Mouse (Mus musculus) midbrain, embryonic 15.5 days (tissue): ENCODE measurements around the gene Elp1. TPM values are rescaled to one million over a fixed set of nuclear protein-coding genes. Genes with fewer than 3 reads are reported as not detected.

ENCODE experiments used
- ATAC-seq: fragments of 200-750 bp; cut with Nextera tagmentation; replicated peaks from 2 replicates; pipeline ENCODE4 v1.8.0; 2017; ENCODE audit warnings: moderate TSS enrichment
- H3K27ac ChIP-seq: fragments of 300-500 bp; sonication (generic); 2 replicates; pipeline ENCODE4 v1.5.1; 2015; ENCODE audit warnings: mild to moderate bottlenecking, inconsistent platforms
- H3K27me3 ChIP-seq: fragments of 300-500 bp; sonication (generic); replicated peaks from 2 replicates; pipeline ENCODE4 v1.6.1; 2015; ENCODE audit warnings: inconsistent platforms
- H3K36me3 ChIP-seq: fragments of 300-500 bp; sonication (generic); replicated peaks from 2 replicates; pipeline ENCODE4 v1.6.1; 2015; ENCODE audit warnings: inconsistent platforms
- H3K4me1 ChIP-seq: fragments of 300-500 bp; sonication (generic); 2 replicates; pipeline ENCODE4 v1.6.1; 2015; ENCODE audit warnings: inconsistent platforms
- H3K4me2 ChIP-seq: fragments of 300-500 bp; sonication (generic); 2 replicates; pipeline ENCODE4 v1.6.1; 2015; ENCODE audit warnings: inconsistent platforms, mild to moderate bottlenecking, moderate library complexity
- H3K4me3 ChIP-seq: fragments of 300-500 bp; sonication (generic); 2 replicates; pipeline ENCODE4 v1.5.1; 2015; ENCODE audit warnings: mild to moderate bottlenecking, inconsistent platforms
- H3K9ac ChIP-seq: fragments of 300-500 bp; sonication (generic); 2 replicates; pipeline ENCODE4 v1.6.1; 2015; ENCODE audit warnings: mild to moderate bottlenecking, inconsistent platforms
- H3K9me3 ChIP-seq: fragments of 300-500 bp; sonication (generic); 2 replicates; pipeline ENCODE4 v1.6.1; 2016; ENCODE audit warnings: inconsistent platforms
- WGBS: fragments of 180-500 bp; shearing (Covaris S2); methylation state at CpG from one replicate; pipeline ENCODE4 v1.1.7; 2015; ENCODE audit warnings: mixed read lengths; 5-methylcytosine and 5-hydroxymethylcytosine counted together
- polyA plus RNA-seq: library from polyadenylated mRNA; unstranded; fragments of >200 nt; fragmentation: Nextera tagmentation; extraction: Ambion mirVana; gene quantifications from 2 replicates; pipeline ENCODE4 v1.2.1, GENCODE M21; 2015

Gene Elp1
- polyA plus RNA-seq, 1 experiment from 2014 or later: 71.0 TPM

GRCm38 (mm10) chr4:56722346-56722745 lies 79.8 kb downstream of the Elp1 start:
- H3K4me3 ChIP-seq: no peak overlapping the region
- H3K9me3 ChIP-seq: no peaks in the 10 kb centered on the region
- no peaks in the 10 kb centered on the region for H3K36me3 ChIP-seq
- H3K9ac ChIP-seq: no peak overlapping the region
- 74% methylated on average over 6 of the region's 6 CpGs for WGBS
- ATAC-seq: no peak
- H3K27ac ChIP-seq: no peak overlapping the region
- no peak overlapping the region for H3K4me2 ChIP-seq
- H3K27me3 ChIP-seq: no peaks in the 10 kb centered on the region
- 0 out of 2 replicates have a peak, but pooled peaks cover 2% of the 10 kb centered on the region for H3K4me1 ChIP-seq

- ATAC-seq: no peak
- WGBS: 35% methylated on average over 3 of the region's 3 CpGs
- Histone ChIP-seq H3K4me3 (no peak overlapping the region), H3K36me3 (no peaks in the 10 kb centered on the region), H3K9ac (no peak overlapping the region), H3K4me2 (no peak overlapping the region), H3K27me3 (no peaks in the 10 kb centered on the region), H3K9me3 (no peaks in the 10 kb centered on the region), H3K4me1 (0 out of 2 replicates have a peak, but pooled peaks cover 2% of the 10 kb centered on the region), H3K27ac (no peak overlapping the region)
These were observed 80.7 kb downstream of the Elp1 start for GRCm38 (mm10) chr4:56721469-56721868.

- no peaks in the 10 kb centered on the region for H3K36me3 ChIP-seq
- 88% methylated on average over 9 of the region's 9 CpGs for WGBS
- H3K4me2 ChIP-seq: no peak overlapping the region
- H3K27me3 ChIP-seq: no peaks in the 10 kb centered on the region
- no peak overlapping the region for H3K9ac ChIP-seq
- H3K9me3 ChIP-seq: no peaks in the 10 kb centered on the region
- no peak for ATAC-seq
- 0 out of 2 replicates have a peak, but pooled peaks cover 2% of the 10 kb centered on the region for H3K4me1 ChIP-seq
- no peak overlapping the region for H3K4me3 ChIP-seq
- H3K27ac ChIP-seq: no peak overlapping the region
These were observed 81.7 kb downstream of the Elp1 start for GRCm38 (mm10) chr4:56720403-56720802.

GRCm38 (mm10) chr4:56719456-56719855 lies 82.7 kb downstream of the Elp1 start:
- 0 out of 2 replicates have a peak overlapping the region, but pooled peaks have one; percentile 32 for H3K27ac ChIP-seq
- WGBS: 61% methylated on average over 9 of the region's 9 CpGs
- H3K4me2 ChIP-seq: no peak overlapping the region
- no peak overlapping the region for H3K9ac ChIP-seq
- no peak overlapping the region for H3K4me3 ChIP-seq
- no peaks in the 10 kb centered on the region for H3K9me3 ChIP-seq
- H3K36me3 ChIP-seq: no peaks in the 10 kb centered on the region
- ATAC-seq: no peak
- 0 out of 2 replicates have a peak, but pooled peaks cover 2% of the 10 kb centered on the region for H3K4me1 ChIP-seq
- no peaks in the 10 kb centered on the region for H3K27me3 ChIP-seq

GRCm38 (mm10) chr4:56718573-56719442 lies 83.3 kb downstream of the Elp1 start:
- Histone ChIP-seq H3K9me3 (no peaks in the 10 kb centered on the region), H3K4me3 (no peak overlapping the region), H3K4me1 (0 out of 2 replicates have a peak, but pooled peaks cover 2% of the 10 kb centered on the region), H3K4me2 (no peak overlapping the region), H3K27ac (peak overlapping the region; percentile 32; the same call in 1 of the 2 replicates), H3K36me3 (no peaks in the 10 kb centered on the region), H3K9ac (no peak overlapping the region), H3K27me3 (no peaks in the 10 kb centered on the region)
- 69% methylated on average over 12 of the region's 12 CpGs for WGBS
- peak; percentile 54 for ATAC-seq

- H3K9me3 ChIP-seq: no peaks in the 10 kb centered on the region
- no peak overlapping the region for H3K4me3 ChIP-seq
- no peak for ATAC-seq
- 82% methylated on average over 3 of the region's 3 CpGs for WGBS
- H3K4me2 ChIP-seq: no peak overlapping the region
- H3K9ac ChIP-seq: no peak overlapping the region
- H3K27me3 ChIP-seq: no peaks in the 10 kb centered on the region
- no peaks in the 10 kb centered on the region for H3K36me3 ChIP-seq
- H3K27ac ChIP-seq: no peak overlapping the region
- H3K4me1 ChIP-seq: 0 out of 2 replicates have a peak, but pooled peaks cover 2% of the 10 kb centered on the region
These were observed 84.2 kb downstream of the Elp1 start for GRCm38 (mm10) chr4:56717932-56718331.

- Histone ChIP-seq H3K4me1 (0 out of 2 replicates have a peak, but pooled peaks cover 2% of the 10 kb centered on the region), H3K36me3 (no peaks in the 10 kb centered on the region), H3K9me3 (no peaks in the 10 kb centered on the region), H3K4me2 (no peak overlapping the region), H3K4me3 (no peak overlapping the region), H3K27me3 (no peaks in the 10 kb centered on the region), H3K9ac (no peak overlapping the region), H3K27ac (no peak overlapping the region)
- WGBS: 58% methylated on average over 5 of the region's 5 CpGs
- no peak for ATAC-seq
These were observed 85.3 kb downstream of the Elp1 start for GRCm38 (mm10) chr4:56716801-56717200.

- Histone ChIP-seq H3K4me2 (no peak overlapping the region), H3K27me3 (no peaks in the 10 kb centered on the region), H3K4me1 (peaks cover 4% of the 10 kb centered on the region; the same call in 1 of the 2 replicates), H3K36me3 (no peaks in the 10 kb centered on the region), H3K27ac (no peak overlapping the region), H3K4me3 (no peak overlapping the region), H3K9me3 (no peaks in the 10 kb centered on the region), H3K9ac (no peak overlapping the region)
- ATAC-seq: no peak
- WGBS: 81% methylated on average over 3 of the region's 3 CpGs
These were observed 89.0 kb downstream of the Elp1 start for GRCm38 (mm10) chr4:56713155-56713554.

GRCm38 (mm10) chr4:56702234-56702633 lies 99.9 kb downstream of the Elp1 start:
- 3% methylated on average over 10 of the region's 10 CpGs for WGBS
- no peaks in the 10 kb centered on the region for H3K9me3 ChIP-seq
- no peak overlapping the region for H3K9ac ChIP-seq
- no peak overlapping the region for H3K27ac ChIP-seq
- H3K4me2 ChIP-seq: no peak overlapping the region
- H3K36me3 ChIP-seq: no peaks in the 10 kb centered on the region
- H3K27me3 ChIP-seq: no peaks in the 10 kb centered on the region
- ATAC-seq: no peak
- H3K4me1 ChIP-seq: no peaks in the 10 kb centered on the region
- no peak overlapping the region for H3K4me3 ChIP-seq

Other genes with a start within 250 kb of the Elp1 start
- not detected in 2 replicates for gene Gm26657, start 62.3 kb downstream of the Elp1 start, polyA plus RNA-seq
- not detected in 2 replicates for gene Actl7b, start 60.9 kb downstream of the Elp1 start, polyA plus RNA-seq
- gene Actl7a, start 58.9 kb downstream of the Elp1 start, polyA plus RNA-seq: not detected in 2 replicates
- 15.5 and 18.0 TPM in 2 replicates for gene Fam206a, start within 50 bp of the Elp1 start, polyA plus RNA-seq
- gene Ctnnal1, start 62.9 kb upstream of the Elp1 start, polyA plus RNA-seq: 12.5 and 14.0 TPM in 2 replicates
- gene Tmem245, start 145.1 kb upstream of the Elp1 start, polyA plus RNA-seq: 10.4 and 12.5 TPM in 2 replicates
- gene Frrs1l, start 188.1 kb upstream of the Elp1 start, polyA plus RNA-seq: 19.5 and 21.8 TPM in 2 replicates